Mouse (Mus musculus): ENCODE results near the gene Fbxo8.

The Fbxo8 gene

DNA sequence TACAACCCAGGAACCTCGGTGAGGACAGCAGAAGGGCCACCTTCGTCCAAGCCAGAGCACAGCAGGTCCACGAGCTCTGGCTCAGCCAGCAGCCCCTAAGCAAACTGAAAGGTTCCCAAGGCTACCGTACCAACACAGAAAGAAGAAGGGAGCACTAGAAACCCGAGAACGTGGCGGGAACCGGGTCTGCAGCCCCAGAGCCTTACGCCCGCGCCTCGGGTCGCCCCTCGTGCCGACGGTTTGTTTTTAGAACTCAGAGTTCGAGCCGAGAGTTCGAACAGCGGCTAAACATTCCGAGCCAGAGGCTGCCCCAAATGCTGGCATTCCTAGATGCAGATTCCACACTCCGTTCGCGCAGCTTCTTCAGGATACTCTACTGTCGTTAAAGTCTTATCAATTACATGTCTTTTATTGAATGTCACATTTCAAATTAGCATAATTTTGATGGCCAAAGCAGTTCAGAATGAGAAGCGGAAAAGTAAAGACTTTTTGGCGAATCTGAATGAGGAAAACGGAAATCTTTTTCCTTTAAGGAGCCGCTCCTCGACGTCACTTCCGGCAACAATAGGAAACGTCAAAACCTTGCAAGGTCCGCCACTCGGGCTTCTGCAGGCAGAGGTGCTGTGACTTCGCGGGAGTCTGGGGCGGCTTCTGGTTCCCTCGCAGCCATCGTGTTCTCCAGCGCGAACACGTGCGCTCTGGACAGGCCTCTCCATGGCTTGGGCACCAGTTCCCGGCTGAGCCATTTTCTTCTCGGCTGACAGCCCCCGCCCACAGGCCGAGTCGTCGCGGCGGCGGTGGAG lies at the start of gene Fbxo8, which contains the start of gene Cep44:
TSS of gene Fbxo8 (plus strand) at position 533 of the 803 bp plus-strand sequence.
TSS of gene Cep44 (minus strand) at position 490 of the 803 bp plus-strand sequence.
- peak; percentile 91 for DNase-seq (ENCODE audit: low read depth, low spot score)

DNA sequence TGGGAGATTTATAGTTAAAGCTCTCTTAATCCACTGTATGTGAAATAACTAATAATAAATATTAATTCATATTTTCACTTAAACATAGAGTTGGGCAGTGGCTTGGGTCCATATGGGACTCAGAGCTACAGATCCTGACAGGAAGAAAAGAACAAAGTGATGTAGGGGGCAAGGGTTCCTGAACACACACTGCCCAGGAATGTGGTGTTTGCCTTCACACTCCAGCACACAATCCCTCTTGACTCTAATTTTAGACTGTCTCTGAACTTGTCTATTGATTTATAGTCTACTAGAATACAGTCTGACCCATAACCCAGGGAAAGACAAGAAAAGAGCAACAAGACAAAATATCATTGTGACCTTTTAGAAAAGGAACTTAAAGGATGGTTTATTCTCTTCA lies 49.0 kb upstream of the Fbxo8 start:
- no peak for DNase-seq (ENCODE audit: low read depth, low spot score)

DNA sequence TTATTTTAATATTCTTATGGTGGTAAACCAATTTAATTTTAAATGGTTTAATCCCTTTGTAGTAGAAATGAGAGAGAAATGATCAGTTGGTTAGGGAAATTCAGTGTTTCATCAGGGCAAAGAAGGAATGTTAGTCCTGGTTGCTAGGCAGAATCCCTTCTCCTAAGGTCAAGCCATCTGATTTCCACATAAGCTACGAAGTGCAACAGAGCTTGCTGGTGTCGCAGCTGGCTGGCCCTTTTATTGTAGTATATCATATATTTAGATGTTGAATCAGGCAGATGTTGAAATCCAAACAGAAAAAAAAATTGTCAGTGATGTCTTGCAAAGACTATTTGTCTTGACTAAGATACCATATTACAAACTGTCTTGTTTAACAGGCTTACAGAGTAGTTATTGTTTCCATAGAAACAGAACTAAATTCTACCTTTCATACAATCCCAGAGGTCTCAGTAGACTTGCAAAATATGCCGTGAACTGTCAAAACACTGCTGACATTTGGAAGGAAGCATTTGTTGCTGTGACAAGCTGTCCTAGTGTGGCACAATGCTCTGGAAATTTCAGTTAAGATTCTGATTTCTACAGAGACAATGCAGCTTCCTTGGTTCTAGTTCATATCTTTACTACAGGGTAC lies 42.5 kb upstream of the Fbxo8 start:
- no peak for DNase-seq (ENCODE audit: low read depth, low spot score)

DNA sequence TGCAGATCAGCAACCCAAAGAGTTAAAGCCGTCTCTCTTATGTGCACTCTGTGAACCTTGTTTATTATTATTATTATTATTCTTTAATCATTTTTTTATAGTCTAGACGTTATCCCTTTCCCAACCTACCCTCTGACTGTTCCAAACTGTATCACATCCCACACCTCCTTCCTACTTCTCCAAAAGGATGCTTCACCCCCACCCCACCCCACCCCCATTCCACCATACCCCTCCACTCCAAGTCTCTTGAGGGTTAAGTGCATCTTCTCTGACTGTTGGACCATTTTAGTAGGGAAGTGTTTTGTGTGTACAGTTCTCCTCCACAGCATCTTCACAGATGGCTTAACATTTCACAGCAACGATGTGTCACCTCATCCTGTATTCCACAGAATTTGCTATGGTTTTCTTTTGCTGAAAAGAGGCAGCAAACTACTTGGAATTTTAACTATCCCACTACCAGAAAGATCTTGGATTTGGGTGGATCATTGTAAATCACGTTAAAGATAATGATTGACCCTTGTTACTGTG lies 41.9 kb upstream of the Fbxo8 start:
- no peak for DNase-seq (ENCODE audit: low read depth, low spot score)

DNA sequence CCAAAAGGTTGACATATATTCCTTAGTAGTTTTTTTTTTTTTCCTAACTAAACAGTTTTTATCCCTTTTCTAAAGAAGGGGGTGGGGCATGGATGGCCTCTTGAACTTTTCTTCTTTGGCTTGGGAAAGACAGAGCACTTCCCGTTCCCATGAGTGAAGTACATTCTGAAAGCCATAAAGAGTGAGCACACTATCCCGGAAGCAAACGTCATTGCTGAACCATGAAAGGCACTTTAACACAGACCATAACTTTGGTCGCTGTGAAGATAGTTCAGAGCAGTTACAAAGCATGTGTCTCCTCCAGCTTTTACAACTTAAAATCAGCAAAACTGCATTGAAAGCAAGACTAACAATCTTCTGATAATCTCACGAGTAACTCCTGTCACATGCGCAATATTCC lies 32.0 kb upstream of the Fbxo8 start:
- no peak for DNase-seq (ENCODE audit: low read depth, low spot score)

DNA sequence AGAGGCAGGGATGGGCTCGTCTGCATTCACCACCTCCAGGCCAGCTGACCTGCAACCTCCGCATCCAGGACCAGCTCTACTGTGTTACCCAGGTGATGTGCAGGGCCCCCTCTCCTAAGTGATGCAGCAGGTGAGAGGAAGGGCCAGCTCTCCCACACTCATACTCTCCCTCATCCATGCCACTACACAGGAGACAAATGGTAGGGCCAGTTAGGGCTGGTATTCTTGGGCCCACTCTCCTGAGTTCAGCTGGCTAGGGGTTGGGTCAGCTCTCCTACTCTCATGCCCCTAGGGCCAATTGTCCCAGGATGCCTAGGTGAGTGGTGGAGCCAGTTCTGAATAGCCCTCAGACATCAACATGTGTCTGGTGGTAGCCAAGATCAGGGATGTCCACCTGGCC lies 30.6 kb upstream of the Fbxo8 start:
- DNase-seq (ENCODE audit: low read depth, low spot score) = no peak

DNA sequence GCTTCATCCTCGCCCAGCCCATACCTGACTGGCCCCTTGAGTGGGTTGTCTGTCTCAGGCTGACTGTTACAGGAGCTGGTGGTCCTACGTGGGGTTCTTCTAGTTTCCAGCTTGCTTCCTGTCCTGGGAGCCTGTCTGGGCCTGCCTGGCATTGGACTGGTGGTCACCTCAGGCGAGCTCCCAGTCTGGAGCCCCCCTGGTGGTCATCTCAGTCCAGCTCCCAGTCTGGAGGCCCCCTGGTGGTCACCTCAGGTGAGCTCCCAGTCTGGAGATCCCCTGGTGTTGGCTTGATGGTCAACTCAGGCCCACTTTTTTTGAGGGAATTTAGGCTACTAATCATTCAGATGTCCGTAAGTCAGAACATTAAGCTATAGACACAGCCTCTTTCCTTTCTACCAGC lies 29.8 kb upstream of the Fbxo8 start:
- no peak for DNase-seq (ENCODE audit: low read depth, low spot score)

DNA sequence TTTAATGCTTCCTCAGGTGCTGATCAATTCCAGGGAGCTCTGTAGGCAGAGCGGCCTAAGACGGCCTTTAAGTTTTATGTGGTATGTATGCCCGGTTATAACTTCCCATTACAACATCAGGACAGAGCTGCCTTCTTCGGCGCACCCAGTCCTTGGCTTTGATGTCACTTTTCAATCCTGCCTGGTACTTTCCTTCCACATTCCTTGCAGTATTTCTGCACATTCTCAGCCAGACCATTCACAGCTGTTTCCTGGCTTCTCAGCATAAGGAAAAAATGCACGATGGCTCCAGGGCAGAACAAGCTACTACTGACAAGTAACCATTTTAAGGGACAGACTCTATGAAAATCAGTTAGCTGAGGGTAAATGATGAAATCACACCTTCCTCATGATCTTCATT lies 22.0 kb upstream of the Fbxo8 start:
- DNase-seq (ENCODE audit: low read depth, low spot score) = no peak

DNA sequence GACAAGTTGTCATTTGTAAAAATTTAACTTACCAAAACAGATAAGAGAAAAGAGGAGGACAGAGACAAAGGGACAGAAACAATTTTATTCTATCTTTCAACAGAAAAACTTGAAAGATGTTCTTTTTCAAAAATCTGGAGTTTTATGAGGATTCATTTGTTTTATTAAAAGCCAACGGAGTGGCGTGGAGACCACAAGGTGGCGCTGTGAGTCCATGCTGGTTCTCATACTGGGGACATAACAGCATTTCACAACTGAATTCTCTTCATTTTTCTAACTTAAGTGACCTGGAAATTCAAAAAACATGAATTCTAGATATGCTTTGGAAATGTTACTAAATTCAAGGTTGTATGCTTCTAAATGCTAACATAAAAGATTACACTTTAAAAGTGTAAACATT lies 20.5 kb upstream of the Fbxo8 start:
- DNase-seq (ENCODE audit: low read depth, low spot score) = peak; percentile 45

DNA sequence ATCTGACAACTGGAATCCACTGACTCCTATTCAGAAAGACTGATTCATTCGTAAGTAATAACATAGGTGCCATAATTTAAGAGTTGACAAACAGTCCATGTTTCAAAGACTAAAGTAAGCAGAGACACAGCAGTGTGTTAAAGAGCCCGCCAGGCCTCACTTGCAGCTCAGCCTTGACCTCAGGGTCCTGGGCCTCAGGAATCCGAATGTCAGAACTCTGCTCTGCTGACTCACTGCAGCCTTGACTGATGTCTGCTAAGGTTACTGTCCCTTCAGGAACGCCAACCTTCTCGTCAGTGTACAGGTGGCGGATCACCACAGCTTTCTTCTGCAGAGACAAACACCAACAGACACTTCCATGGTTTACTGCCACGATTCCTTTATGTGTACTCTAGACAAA lies 10.2 kb upstream of the Fbxo8 start:
- no peak for DNase-seq (ENCODE audit: low read depth, low spot score)

DNA sequence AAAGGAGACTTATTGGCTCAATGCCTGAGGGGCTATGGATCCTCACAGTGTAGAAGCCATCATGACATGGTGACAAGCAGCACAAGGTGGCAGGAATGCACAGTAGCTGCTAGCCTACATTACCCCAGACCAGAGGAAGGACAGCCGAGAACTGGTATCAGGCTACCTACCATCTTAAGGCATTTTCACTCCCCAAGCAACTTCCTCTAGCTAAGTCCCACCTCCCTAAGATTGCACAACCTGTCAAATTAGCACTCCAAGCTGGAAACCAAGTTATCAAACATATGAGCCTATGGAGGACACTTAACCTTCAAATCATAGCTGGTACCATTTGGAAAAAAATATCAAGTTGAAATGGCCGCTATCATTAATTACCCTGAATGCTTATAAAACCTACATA lies 3.0 kb upstream of the Fbxo8 start:
- no peak for DNase-seq (ENCODE audit: low read depth, low spot score)

DNA sequence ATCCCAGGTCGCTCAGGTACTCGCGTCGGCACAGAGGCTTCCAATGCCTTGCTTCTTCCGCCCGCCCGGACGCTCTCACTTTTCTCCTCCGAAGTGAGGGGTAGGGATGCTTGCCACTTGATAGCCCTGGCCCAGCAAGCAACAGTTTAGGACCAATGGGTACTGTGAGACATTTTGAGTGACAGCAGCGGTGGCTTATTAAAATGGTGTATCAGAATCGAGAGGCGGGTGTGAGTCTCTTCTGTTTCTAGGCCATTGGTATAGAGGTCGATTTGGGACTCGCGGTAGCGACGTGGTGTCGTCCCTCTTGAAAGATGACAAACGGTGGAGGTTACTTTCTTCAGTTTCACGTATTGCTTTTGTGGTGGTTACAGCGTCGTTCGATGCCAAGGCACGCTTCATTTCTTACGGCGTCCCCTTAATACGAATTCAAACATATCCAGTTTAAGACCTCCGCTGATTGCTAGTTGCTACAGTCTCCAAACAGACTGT lies 517 bp downstream of the Fbxo8 start:
- peak; percentile 96 for DNase-seq (ENCODE audit: low read depth, low spot score)

DNA sequence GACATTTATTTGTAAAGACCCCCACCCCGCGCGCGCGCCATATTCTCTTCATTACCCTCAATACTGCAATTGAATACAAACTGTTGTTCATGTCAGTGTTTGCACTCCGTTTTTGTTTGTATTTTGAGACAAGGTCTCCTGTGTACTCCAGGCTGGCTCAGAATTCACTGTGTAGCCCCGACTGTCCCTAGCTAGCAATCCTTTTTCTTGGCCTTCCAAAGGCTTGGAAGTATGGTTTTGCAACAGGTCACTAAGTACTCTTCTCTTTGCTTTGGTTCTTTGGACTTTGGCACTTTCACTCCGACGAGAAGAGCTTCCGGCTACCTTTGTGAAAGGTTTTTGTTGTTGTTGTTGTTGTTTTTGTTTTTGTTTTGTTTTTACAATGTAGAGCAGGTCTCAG lies 1.2 kb downstream of the Fbxo8 start:
- no peak for DNase-seq (ENCODE audit: low read depth, low spot score)

DNA sequence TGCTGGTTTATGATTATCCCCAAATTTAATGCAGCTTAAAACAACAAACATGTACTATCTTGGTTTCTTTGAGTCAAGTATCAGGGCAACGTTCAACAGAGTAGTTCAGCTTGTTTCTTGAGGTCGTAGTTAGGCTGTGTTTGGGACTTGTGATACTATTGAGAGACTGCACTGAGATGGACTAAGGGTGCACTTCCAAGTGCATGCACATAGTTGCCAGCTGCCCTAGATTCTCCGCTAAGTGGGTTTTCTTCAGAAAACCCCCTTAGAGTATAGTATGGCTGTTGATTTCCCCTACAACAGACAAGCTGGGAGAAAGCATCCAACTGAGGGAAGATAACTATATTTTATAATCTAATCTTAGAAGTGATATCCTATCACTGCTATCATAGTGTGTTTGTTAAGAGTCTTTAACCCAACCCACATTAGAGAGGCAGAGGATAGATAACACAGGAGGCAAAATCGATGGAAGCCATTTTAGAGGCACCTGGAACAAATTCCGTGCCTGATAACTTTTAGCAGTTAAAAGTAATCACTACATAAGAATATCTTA lies 1.7 kb downstream of the Fbxo8 start:
- no peak for DNase-seq (ENCODE audit: low read depth, low spot score)

DNA sequence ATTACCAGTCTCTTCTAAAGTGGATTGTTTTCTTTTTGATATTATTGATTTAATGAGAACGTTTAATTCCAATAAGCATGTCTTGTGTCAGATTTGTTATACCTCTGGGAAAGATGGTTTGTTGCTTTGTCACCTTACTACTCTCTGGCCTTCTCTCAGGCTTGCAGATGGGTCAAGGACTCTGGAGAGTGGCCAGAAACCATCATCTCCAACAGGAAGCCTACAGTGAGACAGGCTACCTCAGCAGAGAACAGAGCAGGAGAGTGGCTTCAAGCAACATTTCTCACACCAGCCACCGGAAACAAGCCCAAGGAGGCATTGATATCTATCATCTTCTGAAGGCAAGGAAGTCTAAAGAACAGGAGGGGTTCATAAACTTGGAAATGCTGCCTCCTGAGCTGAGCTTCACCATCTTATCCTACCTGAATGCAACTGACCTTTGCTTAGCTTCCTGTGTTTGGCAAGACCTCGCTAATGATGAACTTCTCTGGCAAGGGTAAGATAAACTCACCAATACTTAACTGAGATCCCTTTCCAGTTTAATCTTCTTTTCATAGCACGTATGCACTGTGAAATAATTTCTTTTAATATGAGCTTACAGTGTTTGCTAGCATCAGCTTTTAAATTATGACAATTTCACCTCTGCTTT lies 13.6 kb downstream of the Fbxo8 start:
- DNase-seq (ENCODE audit: low read depth, low spot score) = no peak

DNA sequence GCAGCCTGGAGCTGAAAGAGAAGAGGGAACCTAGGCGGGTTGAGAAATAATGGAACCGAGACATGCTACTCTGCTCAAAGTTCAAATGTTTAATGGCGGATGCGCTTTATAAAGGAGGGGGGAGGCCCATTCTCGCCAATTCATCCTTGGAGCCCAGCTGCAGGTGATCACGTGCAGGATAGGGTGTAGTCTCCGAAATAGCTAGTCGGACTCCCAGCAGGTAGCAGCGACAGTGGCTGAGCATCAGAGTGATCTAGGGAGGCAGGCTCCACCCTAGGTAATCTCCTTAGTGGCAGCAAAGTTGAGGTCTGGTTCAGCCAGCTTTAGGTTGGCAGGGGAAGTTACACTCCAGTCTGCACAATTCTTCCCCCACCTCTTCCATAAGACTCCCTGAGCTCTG lies 16.0 kb downstream of the Fbxo8 start:
- peak; percentile 33 for DNase-seq (ENCODE audit: low read depth, low spot score)

DNA sequence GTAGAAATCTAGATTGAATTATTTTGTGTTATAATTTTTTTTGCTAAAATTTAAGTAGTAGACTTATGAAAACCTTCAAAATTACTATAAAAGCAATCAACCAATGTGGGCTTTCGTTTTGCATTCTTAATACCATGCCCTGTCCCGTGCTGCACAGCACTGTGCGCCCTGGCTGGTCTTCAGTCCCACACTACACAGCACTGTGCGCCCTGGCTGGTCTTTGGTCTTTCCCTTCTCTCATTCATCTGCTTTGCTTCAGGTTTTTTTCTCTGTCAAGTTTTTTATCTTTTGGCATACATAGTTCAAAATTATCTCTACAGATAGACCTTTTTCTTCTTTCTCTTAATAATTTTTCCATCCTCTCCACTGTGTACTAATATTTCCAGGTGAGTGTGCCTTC lies 30.0 kb downstream of the Fbxo8 start:
- no peak for DNase-seq (ENCODE audit: low read depth, low spot score)

DNA sequence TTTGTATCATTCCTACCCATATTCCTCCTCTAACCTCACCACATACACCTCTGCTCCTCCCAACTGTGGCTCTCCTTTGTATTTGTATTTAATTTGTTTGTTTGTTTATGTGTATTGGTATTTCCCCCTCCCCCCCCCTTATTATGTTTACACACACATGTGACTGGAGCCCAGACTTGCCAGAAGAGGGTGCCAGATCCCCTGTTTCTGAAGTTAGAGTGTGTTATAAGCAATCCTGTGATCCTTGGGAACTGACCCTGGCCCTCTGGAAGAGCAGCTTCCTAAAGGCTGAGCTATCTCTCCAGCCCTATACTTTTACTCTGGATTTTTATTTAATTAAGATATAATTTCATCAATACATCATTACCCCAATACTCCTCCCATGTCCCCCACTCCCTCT lies 32.0 kb downstream of the Fbxo8 start:
- DNase-seq (ENCODE audit: low read depth, low spot score) = peak; percentile 15

DNA sequence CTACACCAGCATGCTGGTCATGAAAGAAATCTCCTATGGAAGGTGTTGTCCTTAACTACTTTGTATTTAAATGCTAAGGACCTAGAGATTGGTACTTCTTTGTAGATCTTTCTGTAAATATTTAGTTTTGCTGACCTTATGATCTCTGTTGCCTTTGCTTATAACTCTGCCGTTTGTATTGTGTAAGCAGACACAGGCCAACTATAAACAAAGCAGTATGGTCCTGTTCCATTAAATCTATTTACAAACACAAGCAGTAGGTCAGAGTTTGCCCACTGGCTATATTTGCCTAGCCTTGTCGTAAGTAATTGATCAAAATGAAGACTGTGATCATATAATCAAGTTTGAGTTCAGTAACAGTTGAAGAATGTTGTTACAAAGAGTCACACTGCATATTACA lies 38.1 kb downstream of the Fbxo8 start:
- no peak for DNase-seq (ENCODE audit: low read depth, low spot score)

DNA sequence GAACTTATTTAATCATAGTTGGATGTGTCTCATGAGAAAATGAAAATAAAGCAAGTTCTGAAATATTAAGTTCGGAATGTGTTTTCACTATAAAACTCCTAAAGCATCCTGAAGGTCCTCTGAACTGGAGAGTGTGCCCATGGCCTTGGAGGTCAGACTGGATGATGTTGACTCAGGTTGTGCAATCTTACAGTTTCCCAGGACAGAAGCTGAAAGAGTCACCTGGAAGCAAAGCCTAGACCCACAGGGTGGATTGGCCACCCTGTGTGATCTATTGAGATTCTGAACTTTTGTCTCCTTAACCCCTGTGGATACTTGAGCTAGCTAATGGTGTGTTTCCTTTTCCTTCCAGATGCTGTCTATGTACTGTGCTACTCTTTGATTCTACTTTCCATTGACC lies 40.2 kb downstream of the Fbxo8 start:
- peak; percentile 43 for DNase-seq (ENCODE audit: low read depth, low spot score)

DNA sequence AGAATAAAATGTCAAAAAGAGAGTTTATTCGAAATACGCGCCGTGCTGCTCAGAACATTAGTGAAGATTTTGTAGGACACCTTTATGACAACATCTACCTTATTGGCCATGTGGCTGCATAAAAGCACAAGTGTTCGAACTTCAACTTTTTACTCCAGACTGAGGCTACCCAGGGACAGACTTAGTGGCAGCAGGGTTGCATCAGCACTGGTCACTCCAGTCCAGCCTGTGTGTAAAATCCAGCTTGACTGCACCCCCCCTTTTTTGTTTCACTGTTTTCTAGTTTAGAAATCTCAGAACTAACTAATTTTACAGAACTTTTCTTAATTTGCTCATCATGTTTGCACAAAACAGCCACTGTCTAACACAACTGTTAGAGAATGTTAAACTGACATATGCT lies 40.6 kb downstream of the Fbxo8 start:
- no peak for DNase-seq (ENCODE audit: low read depth, low spot score)

DNA sequence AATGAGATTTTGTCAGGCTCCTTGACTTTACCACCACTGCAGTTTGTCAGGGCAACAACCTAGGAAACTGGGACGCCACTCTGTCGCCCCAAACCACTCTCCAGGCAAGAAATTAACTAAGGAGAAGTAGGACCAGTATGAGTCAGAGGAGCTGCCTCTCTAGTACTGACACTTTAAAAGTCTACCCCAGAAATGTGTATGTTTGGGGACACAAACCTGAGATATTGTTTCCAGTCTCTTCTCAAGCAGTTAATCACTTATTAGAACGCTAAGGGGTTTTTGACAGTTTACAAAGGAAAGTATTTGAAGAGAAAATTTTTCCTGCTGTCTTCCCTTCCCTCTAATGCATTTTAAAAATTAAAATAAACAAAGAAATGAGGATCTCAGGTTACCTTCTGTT lies 55.6 kb downstream of the Fbxo8 start:
- no peak for DNase-seq (ENCODE audit: low read depth, low spot score)
